In genomic region chr5:139528851-139529250, GRCm38 (mm10) we compare ENCODE assay signal across 24 mouse cellular contexts. TPM values are rescaled to one million over a fixed set of nuclear protein-coding genes. Genes with fewer than 3 reads are reported as not detected.
"Had no signal": no experiment of that assay in that cellular context is flagged by ENCODE, and none has a peak within 500 bp of the region (broad histone marks: within the 10 kb centered on the region; RNA-seq: fewer than 3 reads in every experiment).

No protein-coding gene starts in this region.

- H3K4me1 ChIP-seq: limb, embryonic 10.5 days; limb, embryonic 13.5 days; liver, embryonic 12.5 days; liver, embryonic 15.5 days; megakaryocyte, embryonic 14.5 days; neural tube, embryonic 12.5 days; neural tube, embryonic 15.5 days; stomach, embryonic 15.5 days had no signal

- H3K27ac ChIP-seq: hindbrain, postnatal 0 days; layer of hippocampus, adult 2 months; limb, embryonic 10.5 days; limb, embryonic 13.5 days; liver, embryonic 12.5 days; liver, embryonic 15.5 days; midbrain, embryonic 12.5 days; midbrain, embryonic 15.5 days; neural tube, embryonic 12.5 days; neural tube, embryonic 15.5 days; stomach, embryonic 15.5 days had no signal

- H3K4me2 ChIP-seq: limb, embryonic 13.5 days; liver, embryonic 12.5 days; liver, embryonic 15.5 days; midbrain, embryonic 12.5 days; midbrain, embryonic 15.5 days; neural tube, embryonic 12.5 days; neural tube, embryonic 15.5 days; stomach, embryonic 15.5 days had no signal

- H3K4me3 ChIP-seq: layer of hippocampus, adult 2 months; limb, embryonic 10.5 days; limb, embryonic 13.5 days; liver, embryonic 12.5 days; liver, embryonic 15.5 days; megakaryocyte, embryonic 14.5 days; midbrain, embryonic 12.5 days; midbrain, embryonic 15.5 days; neural tube, embryonic 12.5 days; neural tube, embryonic 15.5 days; stomach, embryonic 15.5 days had no signal

- H3K36me3 ChIP-seq: limb, embryonic 10.5 days; limb, embryonic 13.5 days; liver, embryonic 12.5 days; liver, embryonic 15.5 days; midbrain, embryonic 12.5 days; midbrain, embryonic 15.5 days; neural tube, embryonic 12.5 days; neural tube, embryonic 15.5 days; stomach, embryonic 15.5 days had no signal

- ATAC-seq: hindbrain, postnatal 0 days; inflammation-experienced regulatory T-cells, adult 6 months; intestine, embryonic 16.5 days; liver, embryonic 12.5 days; midbrain, embryonic 15.5 days had no signal

- H3K9ac ChIP-seq: limb, embryonic 13.5 days; liver, embryonic 12.5 days; liver, embryonic 15.5 days; midbrain, embryonic 12.5 days; midbrain, embryonic 15.5 days; neural tube, embryonic 12.5 days; neural tube, embryonic 15.5 days; stomach, embryonic 15.5 days had no signal

- H3K9me3 ChIP-seq: limb, embryonic 10.5 days; limb, embryonic 13.5 days; liver, embryonic 12.5 days; liver, embryonic 15.5 days; midbrain, embryonic 12.5 days; midbrain, embryonic 15.5 days; neural tube, embryonic 12.5 days; neural tube, embryonic 15.5 days; stomach, embryonic 15.5 days had no signal

- DNase-seq: kidney, adult 9 months; layer of hippocampus, adult 9-11 months; liver; lung, adult 18-20 months; lung, postnatal 36 days; right cerebral cortex, adult 18-20 months; right cerebral cortex, postnatal 14 days; right cerebral cortex, postnatal 4 days; thymus, postnatal 25 days had no signal

RNA-seq across cellular contexts. Expression of gene Uncx, which starts 14.4 kb away (rescaled TPM):
- polyA plus RNA-seq: inflammation-experienced regulatory T-cells, adult 6 months; intestine, embryonic 16.5 days; large intestine, adult 2 months; liver, embryonic 12.5 days; liver, embryonic 15.5 days had no signal
